ENCODE assay signal across 21 mouse cellular contexts in genomic region chr4:136245681-136246080, GRCm38 (mm10). TPM values are rescaled to one million over a fixed set of nuclear protein-coding genes. Genes with fewer than 3 reads are reported as not detected.
DNase-seq lines count a peak whose midpoint lies in the region; ATAC-seq and TF ChIP-seq lines count a peak whose summit lies in the region.
"Had no signal": no experiment of that assay in that cellular context is flagged by ENCODE, and none has a peak within 500 bp of the region (broad histone marks: within the 10 kb centered on the region; RNA-seq: fewer than 3 reads in every experiment).

No protein-coding gene starts in this region.

- no peak for DNase-seq in heart, adult 18-20 months
- DNase-seq in limb, embryonic 10.5 days (ENCODE audit: low spot score), result no peak
- DNase-seq in ES-E14 (ENCODE audit: low read depth, low spot score), result no peak
- no peak for DNase-seq in urinary bladder, postnatal 4 days (ENCODE audit: low spot score in 2 of 2)
- DNase-seq: adrenal gland, postnatal 10 days; cerebellum, adult 11 months; cerebellum, adult 8-10 months; cerebellum, postnatal 14 days; gastrocnemius, postnatal 14 days; heart, postnatal 4 days; kidney, adult 18-20 months had no signal

- in situ Hi-C loops in ES-E14 (cut with MboI; ENCODE audit: low sequenced_read_pairs in 2 of 2, unreplicated experiment in 2 of 2), result no loop called here

- peaks cover 13% of the 10 kb centered on the region; the same call in 1 of the 2 replicates for H3K4me1 ChIP-seq in heart, embryonic 11.5 days (ENCODE audit: control insufficient read depth, insufficient read depth, low read length)
- peaks cover 48% of the 10 kb centered on the region for H3K4me1 ChIP-seq in limb, embryonic 13.5 days
- peaks cover 41% of the 10 kb centered on the region for H3K4me1 ChIP-seq in limb, embryonic 10.5 days
- peaks cover 9 to 26% of the 10 kb centered on the region in 2 experiments for H3K4me1 ChIP-seq in ES-E14 (ENCODE audit: control insufficient read depth in 2 of 2, insufficient read depth in 2 of 2, low read length in 2 of 2, poor library complexity in 1 of 2)
- H3K4me1 ChIP-seq in intestine, postnatal 0 days (replicated peaks; ENCODE audit: control insufficient read depth, insufficient read depth, low read length), result peaks cover 10% of the 10 kb centered on the region; the same call in 1 of the 2 replicates

- H3K4me2 ChIP-seq in heart, embryonic 11.5 days, result peak overlapping the region; percentile 14; the same call in 1 of the 2 replicates
- no peak overlapping the region for H3K4me2 ChIP-seq in limb, embryonic 13.5 days (replicated peaks)
- H3K4me2 ChIP-seq in intestine, postnatal 0 days (replicated peaks; ENCODE audit: low read depth), result no peak overlapping the region
- H3K4me2 ChIP-seq: embryonic facial prominence, embryonic 13.5 days; forebrain, embryonic 12.5 days; hindbrain, embryonic 13.5 days had no signal

- no peak overlapping the region for H3K9ac ChIP-seq in heart, embryonic 11.5 days (ENCODE audit: low read depth, low read length)
- H3K9ac ChIP-seq in limb, embryonic 13.5 days, result 0 out of 2 replicates have a peak overlapping the region, but pooled peaks have one; percentile 13
- peak overlapping the region; percentile 45; the same call in 1 of the 2 replicates for H3K9ac ChIP-seq in ES-E14 (ENCODE audit: insufficient read depth, low read depth, low read length, poor library complexity, severe bottlenecking)
- no peak overlapping the region for H3K9ac ChIP-seq in intestine, postnatal 0 days (ENCODE audit: low read depth, low read length)
- H3K9ac ChIP-seq: embryonic facial prominence, embryonic 13.5 days; forebrain, embryonic 12.5 days; hindbrain, embryonic 13.5 days had no signal

- H3K27me3 ChIP-seq in heart, embryonic 11.5 days (ENCODE audit: control insufficient read depth, insufficient read depth, low read length), result peaks cover 39% of the 10 kb centered on the region
- peaks cover 85% of the 10 kb centered on the region for H3K27me3 ChIP-seq in limb, embryonic 13.5 days
- H3K27me3 ChIP-seq in limb, embryonic 10.5 days (ENCODE audit: low read depth, poor library complexity, severe bottlenecking), result peaks cover 96% of the 10 kb centered on the region
- H3K27me3 ChIP-seq in intestine, postnatal 0 days (replicated peaks; ENCODE audit: control insufficient read depth, insufficient read depth, low read length), result peaks cover 6% of the 10 kb centered on the region; the same call in 1 of the 2 replicates

- no peak overlapping the region for H3K27ac ChIP-seq in heart, embryonic 11.5 days (ENCODE audit: low read depth, low read length)
- H3K27ac ChIP-seq in limb, embryonic 13.5 days, result no peak overlapping the region
- H3K27ac ChIP-seq in limb, embryonic 10.5 days, result no peak overlapping the region
- peak overlapping the region; percentile 84 for H3K27ac ChIP-seq in ES-E14 (ENCODE audit: insufficient read depth, low read depth, low read length, poor library complexity, severe bottlenecking)
- no peak overlapping the region for H3K27ac ChIP-seq in intestine, postnatal 0 days (ENCODE audit: low read depth, low read length)
- H3K27ac ChIP-seq: embryonic facial prominence, embryonic 13.5 days; forebrain, embryonic 12.5 days; hindbrain, embryonic 13.5 days; hindbrain, postnatal 0 days had no signal

- WGBS in heart, embryonic 11.5 days (ENCODE audit: insufficient replicate concordance), result 39% methylated on average over 5 of the region's 5 CpGs
- 42% methylated on average over 5 of the region's 5 CpGs for WGBS in limb, embryonic 13.5 days
- 39% methylated on average over 5 of the region's 5 CpGs for WGBS in limb, embryonic 10.5 days
- 61% methylated on average over 5 of the region's 5 CpGs for WGBS in intestine, postnatal 0 days

- no peak for ATAC-seq in heart, embryonic 11.5 days (replicated peaks; ENCODE audit: insufficient number of reproducible peaks, low FRiP score, low TSS enrichment)
- ATAC-seq in limb, embryonic 13.5 days (ENCODE audit: low FRiP score, low read depth), result no peak
- ATAC-seq in intestine, postnatal 0 days, result no peak
- ATAC-seq: forebrain, embryonic 16.5 days; hindbrain, postnatal 0 days had no signal

- no peaks in the 10 kb centered on the region for H3K9me3 ChIP-seq in heart, embryonic 11.5 days (replicated peaks; ENCODE audit: control insufficient read depth, low read length)
- H3K9me3 ChIP-seq in limb, embryonic 13.5 days, result no peaks in the 10 kb centered on the region
- H3K9me3 ChIP-seq in limb, embryonic 10.5 days (replicated peaks), result no peaks in the 10 kb centered on the region
- H3K9me3 ChIP-seq in ES-E14 (ENCODE audit: control insufficient read depth, insufficient read depth, low read depth, low read length), result no peaks in the 10 kb centered on the region
- H3K9me3 ChIP-seq in intestine, postnatal 0 days (ENCODE audit: control insufficient read depth), result no peaks in the 10 kb centered on the region
- H3K9me3 ChIP-seq: embryonic facial prominence, embryonic 13.5 days; forebrain, embryonic 12.5 days; hindbrain, embryonic 13.5 days had no signal

- H3K4me3 ChIP-seq in heart, embryonic 11.5 days (ENCODE audit: low read depth, low read length), result no peak overlapping the region
- H3K4me3 ChIP-seq in limb, embryonic 13.5 days, result no peak overlapping the region
- no peak overlapping the region for H3K4me3 ChIP-seq in limb, embryonic 10.5 days
- H3K4me3 ChIP-seq in ES-E14 (ENCODE audit: insufficient read depth in 1 of 2, low read depth in 1 of 2, low read length in 2 of 2, poor library complexity in 1 of 2, severe bottlenecking in 1 of 2), result peak overlapping the region in 1 of 2 experiments; percentile 54; a peak in 1 of 4 replicates
- H3K4me3 ChIP-seq in intestine, postnatal 0 days (ENCODE audit: low read depth, low read length), result no peak overlapping the region
- H3K4me3 ChIP-seq: forebrain, embryonic 12.5 days; hindbrain, embryonic 13.5 days had no signal

- no peak for TF ChIP-seq CTCF in intestine, postnatal 0 days (IDR thresholded peaks at IDR 0.05; ENCODE audit: low read depth)

- no peaks in the 10 kb centered on the region for H3K36me3 ChIP-seq in heart, embryonic 11.5 days (ENCODE audit: control insufficient read depth, insufficient read depth, low read length)
- H3K36me3 ChIP-seq in limb, embryonic 13.5 days, result peaks cover 44% of the 10 kb centered on the region
- no peaks in the 10 kb centered on the region for H3K36me3 ChIP-seq in limb, embryonic 10.5 days
- H3K36me3 ChIP-seq in ES-E14 (ENCODE audit: control insufficient read depth, insufficient read depth, low read length, poor library complexity, severe bottlenecking), result peaks cover 18% of the 10 kb centered on the region
- no peaks in the 10 kb centered on the region; the same call in 1 of the 2 replicates for H3K36me3 ChIP-seq in intestine, postnatal 0 days (ENCODE audit: control insufficient read depth, insufficient read depth)
- H3K36me3 ChIP-seq: forebrain, embryonic 12.5 days had no signal

TF ChIP-seq in ES-E14, 5 proteins besides CTCF, POLR2A, EP300 and RAD21:
- TF ChIP-seq HCFC1 (IDR thresholded peaks at IDR 0.05; ENCODE audit: borderline replicate concordance, insufficient read depth, low read length) (no peak), CHD2 (IDR thresholded peaks at IDR 0.05; ENCODE audit: low read depth, low read length) (no peak), ZNF384 (IDR thresholded peaks at IDR 0.05; ENCODE audit: low read depth, low read length) (no peak), ZC3H11A (IDR thresholded peaks at IDR 0.05; ENCODE audit: borderline replicate concordance, low read depth, low read length) (no peak), MAFK (IDR thresholded peaks at IDR 0.05; ENCODE audit: insufficient read depth, low read depth, low read length) (no peak)

RNA-seq across cellular contexts. Expression of gene Tcea3, which starts 1.8 kb away (rescaled TPM):
- 56.4 and 56.7 TPM in 2 replicates for polyA plus RNA-seq in heart, embryonic 11.5 days (2014; fragmentation: Nextera tagmentation; extraction: Ambion mirVana)
- total RNA-seq in heart, adult 18-20 months (2021), result 100 to 1,000 TPM; 126 to 148 TPM
- 8.1 and 9.0 TPM in 2 replicates for polyA plus RNA-seq in limb, embryonic 13.5 days (2015; fragmentation: Nextera tagmentation; extraction: Ambion mirVana)
- 1.5 and 1.8 TPM in 2 replicates for polyA plus RNA-seq in limb, embryonic 10.5 days (2016; fragmentation: Nextera tagmentation; extraction: Ambion mirVana)
- 75.1 and 104 TPM in 2 replicates for total RNA-seq in ES-E14 (2012; rRNA removed)
- polyA plus RNA-seq in intestine, postnatal 0 days (2015; fragmentation: Nextera tagmentation; extraction: Ambion mirVana), result 23.6 and 25.0 TPM in 2 replicates
- total RNA-seq: common myeloid progenitor, adult 5-6 weeks; granulocyte monocyte progenitor cell, adult 5-6 weeks had no signal

RNA-seq across cellular contexts. Expression of gene Zfp46, which starts 38.8 kb away (rescaled TPM):
- polyA plus RNA-seq in heart, embryonic 11.5 days (2014; fragmentation: Nextera tagmentation; extraction: Ambion mirVana), result 18.4 and 20.6 TPM in 2 replicates
- 10 to 100 TPM; 32.3 to 34.8 TPM for total RNA-seq in heart, adult 18-20 months (2021)
- 24.3 and 28.4 TPM in 2 replicates for polyA plus RNA-seq in limb, embryonic 13.5 days (2015; fragmentation: Nextera tagmentation; extraction: Ambion mirVana)
- polyA plus RNA-seq in limb, embryonic 10.5 days (2016; fragmentation: Nextera tagmentation; extraction: Ambion mirVana), result 20.2 and 24.6 TPM in 2 replicates
- total RNA-seq in ES-E14 (2012; rRNA removed), result 5.8 and 6.1 TPM in 2 replicates
- 6.7 and 7.5 TPM in 2 replicates for polyA plus RNA-seq in intestine, postnatal 0 days (2015; fragmentation: Nextera tagmentation; extraction: Ambion mirVana)

RNA-seq across cellular contexts. Expression of gene Asap3, which starts 39.5 kb away (rescaled TPM):
- polyA plus RNA-seq in heart, embryonic 11.5 days (2014; fragmentation: Nextera tagmentation; extraction: Ambion mirVana), result 1.8 and 2.1 TPM in 2 replicates
- total RNA-seq in heart, adult 18-20 months (2021), result 1 to 10 TPM; 7.6 to 9.1 TPM
- polyA plus RNA-seq in limb, embryonic 13.5 days (2015; fragmentation: Nextera tagmentation; extraction: Ambion mirVana), result 15.1 and 16.4 TPM in 2 replicates
- 2.3 and 3.7 TPM in 2 replicates for polyA plus RNA-seq in limb, embryonic 10.5 days (2016; fragmentation: Nextera tagmentation; extraction: Ambion mirVana)
- total RNA-seq in ES-E14 (2012; rRNA removed), result 4.7 and 8.1 TPM in 2 replicates
- 0.95 and 1.1 TPM in 2 replicates for polyA plus RNA-seq in intestine, postnatal 0 days (2015; fragmentation: Nextera tagmentation; extraction: Ambion mirVana)
- total RNA-seq: common myeloid progenitor, adult 5-6 weeks; granulocyte monocyte progenitor cell, adult 5-6 weeks had no signal

Comparison
In these comparisons a context has a peak if more than half of its experiments do, and no peak if none do; other contexts are left out.
1. H3K9ac ChIP-seq: peak in limb, embryonic 13.5 days (single experiment) and ES-E14 (single experiment); none in heart, embryonic 11.5 days (single experiment) and intestine, postnatal 0 days (single experiment).